Mouse (Mus musculus) lung, embryonic 15.5 days (tissue): ENCODE measurements around the gene Ctnna2. TPM values are rescaled to one million over a fixed set of nuclear protein-coding genes. Genes with fewer than 3 reads are reported as not detected.

Source experiments
- ATAC-seq: fragments of 200-750 bp; cut with Nextera tagmentation; 2 replicates; pipeline ENCODE4 v1.8.0; 2017; ENCODE audit warnings: moderate number of reproducible peaks, borderline replicate concordance; ENCODE audit not compliant: low FRiP score, low TSS enrichment; ENCODE audit errors: extremely low read depth
- H3K27ac ChIP-seq: fragments of 300-500 bp; sonication (generic); 2 replicates; pipeline ENCODE4 v1.5.1; 2015; ENCODE audit warnings: moderate library complexity, mild to moderate bottlenecking, inconsistent platforms
- H3K27me3 ChIP-seq: fragments of 300-500 bp; sonication (generic); 2 replicates; pipeline ENCODE4 v1.6.1; 2015; ENCODE audit warnings: inconsistent platforms
- H3K36me3 ChIP-seq: fragments of 300-500 bp; sonication (generic); 2 replicates; pipeline ENCODE4 v1.6.1; 2015; ENCODE audit warnings: inconsistent platforms
- H3K4me1 ChIP-seq: fragments of 300-500 bp; sonication (generic); 2 replicates; pipeline ENCODE4 v1.6.1; 2015; ENCODE audit warnings: inconsistent platforms
- H3K4me2 ChIP-seq: fragments of 300-500 bp; sonication (generic); 2 replicates; pipeline ENCODE4 v1.6.1; 2015; ENCODE audit warnings: inconsistent platforms, mild to moderate bottlenecking, moderate library complexity
- H3K4me3 ChIP-seq: fragments of 300-500 bp; sonication (generic); 2 replicates; pipeline ENCODE4 v1.5.1; 2015; ENCODE audit warnings: mild to moderate bottlenecking, inconsistent platforms
- H3K9ac ChIP-seq: fragments of 300-500 bp; sonication (generic); 2 replicates; pipeline ENCODE4 v1.6.1; 2015; ENCODE audit warnings: inconsistent platforms
- H3K9me3 ChIP-seq: fragments of 300-500 bp; sonication (generic); 2 replicates; pipeline ENCODE4 v1.6.1; 2016; ENCODE audit warnings: inconsistent platforms
- WGBS: fragments of 180-500 bp; shearing (Covaris S2); methylation state at CpG from one replicate; pipeline ENCODE4 v1.1.7; 2015; 5-methylcytosine and 5-hydroxymethylcytosine counted together
- polyA plus RNA-seq: library from polyadenylated mRNA; unstranded; fragments of >200 nt; fragmentation: Nextera tagmentation; extraction: Ambion mirVana; gene quantifications from 2 replicates; pipeline ENCODE4 v1.2.1, GENCODE M21; 2015

Ctnna2 gene
- polyA plus RNA-seq, 1 experiment from 2014 or later = 2.0 TPM

GRCm38 (mm10) chr6:77650127-77650526 is 329.4 kb downstream of the Ctnna2 start:
- H3K27ac ChIP-seq = no peak overlapping the region
- no peaks in the 10 kb centered on the region for H3K4me1 ChIP-seq
- H3K27me3 ChIP-seq = no peaks in the 10 kb centered on the region
- no peaks in the 10 kb centered on the region for H3K9me3 ChIP-seq
- H3K9ac ChIP-seq = no peak overlapping the region
- H3K36me3 ChIP-seq = no peaks in the 10 kb centered on the region
- WGBS = 9% methylated on average over 6 of the region's 6 CpGs
- ATAC-seq = no peak
- no peak overlapping the region for H3K4me2 ChIP-seq
- H3K4me3 ChIP-seq = no peak overlapping the region

- Histone ChIP-seq H3K9me3 (no peaks in the 10 kb centered on the region), H3K4me1 (no peaks in the 10 kb centered on the region), H3K4me3 (no peak overlapping the region), H3K27me3 (no peaks in the 10 kb centered on the region), H3K36me3 (no peaks in the 10 kb centered on the region), H3K4me2 (no peak overlapping the region), H3K27ac (no peak overlapping the region), H3K9ac (no peak overlapping the region)
- ATAC-seq = no peak
- 70% methylated on average over 4 of the region's 4 CpGs for WGBS
Observed at GRCm38 (mm10) chr6:77644591-77644990, 334.9 kb downstream of the Ctnna2 start.

GRCm38 (mm10) chr6:77638784-77639183 is 340.7 kb downstream of the Ctnna2 start:
- no peaks in the 10 kb centered on the region for H3K27me3 ChIP-seq
- no peak overlapping the region for H3K27ac ChIP-seq
- H3K9me3 ChIP-seq = no peaks in the 10 kb centered on the region
- H3K4me3 ChIP-seq = no peak overlapping the region
- H3K4me1 ChIP-seq = no peaks in the 10 kb centered on the region
- H3K4me2 ChIP-seq = no peak overlapping the region
- ATAC-seq = no peak
- no peaks in the 10 kb centered on the region for H3K36me3 ChIP-seq
- 81% methylated on average over 2 of the region's 2 CpGs for WGBS
- H3K9ac ChIP-seq = no peak overlapping the region

GRCm38 (mm10) chr6:77633997-77634396 is 345.5 kb downstream of the Ctnna2 start:
- H3K9ac ChIP-seq = no peak overlapping the region
- H3K4me2 ChIP-seq = no peak overlapping the region
- H3K27me3 ChIP-seq = no peaks in the 10 kb centered on the region
- no peaks in the 10 kb centered on the region for H3K9me3 ChIP-seq
- no peak overlapping the region for H3K27ac ChIP-seq
- H3K4me1 ChIP-seq = no peaks in the 10 kb centered on the region
- no peak overlapping the region for H3K4me3 ChIP-seq
- no peaks in the 10 kb centered on the region for H3K36me3 ChIP-seq
- no peak for ATAC-seq
- WGBS = 33% methylated on average over 9 of the region's 9 CpGs

- no peak overlapping the region for H3K4me2 ChIP-seq
- WGBS = 42% methylated on average over 7 of the region's 7 CpGs
- H3K27me3 ChIP-seq = no peaks in the 10 kb centered on the region
- no peaks in the 10 kb centered on the region for H3K36me3 ChIP-seq
- no peak overlapping the region for H3K4me3 ChIP-seq
- no peak overlapping the region for H3K9ac ChIP-seq
- H3K4me1 ChIP-seq = no peaks in the 10 kb centered on the region
- ATAC-seq = peak; percentile 46; the same call in 1 of the 2 replicates
- no peaks in the 10 kb centered on the region for H3K9me3 ChIP-seq
- no peak overlapping the region for H3K27ac ChIP-seq
Observed at GRCm38 (mm10) chr6:77628573-77629192, 350.8 kb downstream of the Ctnna2 start.

GRCm38 (mm10) chr6:77604642-77605392 is 374.7 kb downstream of the Ctnna2 start:
- no peak overlapping the region for H3K9ac ChIP-seq
- ATAC-seq = no peak
- no peaks in the 10 kb centered on the region for H3K36me3 ChIP-seq
- H3K27me3 ChIP-seq = no peaks in the 10 kb centered on the region
- H3K4me1 ChIP-seq = no peaks in the 10 kb centered on the region
- no peaks in the 10 kb centered on the region for H3K9me3 ChIP-seq
- no peak overlapping the region for H3K27ac ChIP-seq
- no peak overlapping the region for H3K4me3 ChIP-seq
- H3K4me2 ChIP-seq = no peak overlapping the region
- WGBS = 81% methylated on average over 14 of the region's 14 CpGs

GRCm38 (mm10) chr6:77603914-77604313 is 375.6 kb downstream of the Ctnna2 start:
- no peaks in the 10 kb centered on the region for H3K4me1 ChIP-seq
- H3K4me3 ChIP-seq = no peak overlapping the region
- no peaks in the 10 kb centered on the region for H3K27me3 ChIP-seq
- ATAC-seq = no peak
- H3K4me2 ChIP-seq = no peak overlapping the region
- no peaks in the 10 kb centered on the region for H3K9me3 ChIP-seq
- H3K36me3 ChIP-seq = no peaks in the 10 kb centered on the region
- no peak overlapping the region for H3K9ac ChIP-seq
- WGBS = 21% methylated on average over 1 of the region's 1 CpGs
- H3K27ac ChIP-seq = no peak overlapping the region

GRCm38 (mm10) chr6:77599244-77599643 is 380.3 kb downstream of the Ctnna2 start:
- Histone ChIP-seq H3K27me3 (no peaks in the 10 kb centered on the region), H3K9me3 (no peaks in the 10 kb centered on the region), H3K9ac (no peak overlapping the region), H3K27ac (no peak overlapping the region), H3K4me1 (no peaks in the 10 kb centered on the region), H3K4me3 (no peak overlapping the region), H3K4me2 (no peak overlapping the region), H3K36me3 (no peaks in the 10 kb centered on the region)
- WGBS = 28% methylated on average over 2 of the region's 2 CpGs
- ATAC-seq = no peak

- no peaks in the 10 kb centered on the region for H3K4me1 ChIP-seq
- 36% methylated on average over 4 of the region's 4 CpGs for WGBS
- H3K4me2 ChIP-seq = no peak overlapping the region
- H3K4me3 ChIP-seq = no peak overlapping the region
- no peaks in the 10 kb centered on the region for H3K36me3 ChIP-seq
- no peaks in the 10 kb centered on the region for H3K9me3 ChIP-seq
- no peak for ATAC-seq
- H3K27me3 ChIP-seq = no peaks in the 10 kb centered on the region
- no peak overlapping the region for H3K9ac ChIP-seq
- no peak overlapping the region for H3K27ac ChIP-seq
Observed at GRCm38 (mm10) chr6:77582568-77582967, 396.9 kb downstream of the Ctnna2 start.

GRCm38 (mm10) chr6:77580926-77581325 is 398.6 kb downstream of the Ctnna2 start:
- H3K9ac ChIP-seq = no peak overlapping the region
- ATAC-seq = no peak
- H3K9me3 ChIP-seq = no peaks in the 10 kb centered on the region
- no peak overlapping the region for H3K27ac ChIP-seq
- no peak overlapping the region for H3K4me3 ChIP-seq
- no peaks in the 10 kb centered on the region for H3K27me3 ChIP-seq
- no peak overlapping the region for H3K4me2 ChIP-seq
- no peaks in the 10 kb centered on the region for H3K36me3 ChIP-seq
- H3K4me1 ChIP-seq = no peaks in the 10 kb centered on the region

- no peak overlapping the region for H3K4me2 ChIP-seq
- no peak overlapping the region for H3K27ac ChIP-seq
- ATAC-seq = no peak
- no peaks in the 10 kb centered on the region for H3K27me3 ChIP-seq
- no peaks in the 10 kb centered on the region for H3K4me1 ChIP-seq
- no peaks in the 10 kb centered on the region for H3K9me3 ChIP-seq
- no peak overlapping the region for H3K9ac ChIP-seq
- no peak overlapping the region for H3K4me3 ChIP-seq
- WGBS = 43% methylated on average over 1 of the region's 1 CpGs
- no peaks in the 10 kb centered on the region for H3K36me3 ChIP-seq
Observed at GRCm38 (mm10) chr6:77578612-77579011, 400.9 kb downstream of the Ctnna2 start.

GRCm38 (mm10) chr6:77577585-77577984 is 401.9 kb downstream of the Ctnna2 start:
- Histone ChIP-seq H3K9ac (no peak overlapping the region), H3K4me3 (no peak overlapping the region), H3K27me3 (no peaks in the 10 kb centered on the region), H3K4me2 (no peak overlapping the region), H3K27ac (no peak overlapping the region), H3K9me3 (no peaks in the 10 kb centered on the region), H3K4me1 (no peaks in the 10 kb centered on the region), H3K36me3 (no peaks in the 10 kb centered on the region)
- ATAC-seq = no peak
- WGBS = 45% methylated on average over 3 of the region's 3 CpGs
